Mouse (Mus musculus) c-Kit-positive CD71-positive TER-119-positive erythroid progenitor cells, embryonic 14.5 days (primary cell): ENCODE measurements around the gene Larp6.

ENCODE experiments used
- DNase-seq: peaks from one replicate; pipeline ENCODE4 v3.0.0-alpha.2; 2013; ENCODE audit warnings: low spot score

Larp6 gene

DNA sequence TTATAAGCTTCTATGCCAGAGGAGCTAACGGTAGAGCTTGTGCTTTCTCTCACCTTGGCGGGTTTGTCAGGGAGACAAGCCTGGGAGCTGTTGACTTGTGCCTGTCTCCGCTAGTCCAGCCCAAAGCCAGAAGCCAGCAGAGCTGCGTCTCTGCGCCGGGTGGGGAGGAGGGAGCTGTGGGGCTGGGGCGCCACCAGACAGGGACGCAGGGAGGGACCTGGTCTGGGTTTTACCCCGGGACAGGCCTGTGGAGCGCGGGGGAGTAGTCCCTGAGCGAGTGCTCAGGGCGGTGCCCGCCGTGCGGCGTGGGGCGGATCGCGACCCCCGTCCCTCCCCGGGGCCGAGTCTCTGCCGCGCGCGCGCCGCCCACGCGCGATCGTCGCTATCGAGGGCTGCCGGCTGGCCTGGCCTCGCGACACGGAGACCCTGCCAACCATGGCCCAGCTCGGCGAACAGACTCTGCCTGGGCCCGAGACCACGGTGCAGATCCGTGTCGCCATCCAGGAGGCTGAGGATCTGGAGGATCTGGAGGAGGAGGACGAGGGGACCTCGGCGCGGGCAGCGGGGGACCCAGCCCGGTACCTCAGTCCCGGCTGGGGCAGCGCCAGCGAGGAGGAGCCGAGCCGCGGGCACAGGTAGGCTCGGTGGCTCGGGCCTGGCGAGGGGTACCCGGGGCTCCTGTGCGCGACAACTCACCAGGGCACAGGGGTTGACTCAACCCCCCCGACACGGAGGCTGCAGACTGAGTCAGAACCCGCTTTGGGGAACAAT, at the start of gene Larp6:
Gene Larp6 (plus strand): TSS at position 219 of the 771 bp plus-strand sequence.
- DNase-seq = no peak

DNA sequence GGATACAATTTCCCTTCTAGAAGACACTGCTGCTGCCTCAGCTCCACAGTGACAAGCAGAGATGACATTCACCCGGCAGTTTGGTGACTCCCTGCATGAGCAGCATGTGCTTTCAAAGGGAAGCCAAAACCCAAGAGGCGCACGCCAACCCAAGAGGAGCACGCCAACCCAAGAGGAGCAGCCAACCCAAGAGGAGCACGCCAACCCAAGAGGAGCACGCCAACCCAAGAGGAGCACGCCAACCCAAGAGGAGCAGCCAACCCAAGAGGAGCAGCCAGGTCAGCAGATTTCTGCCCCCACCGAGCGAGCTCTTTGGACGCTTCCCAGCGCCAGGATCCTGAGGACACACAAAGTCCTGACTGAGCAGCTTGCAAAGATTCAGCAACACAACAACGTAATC, 48.4 kb upstream of the Larp6 start:
- no peak for DNase-seq

DNA sequence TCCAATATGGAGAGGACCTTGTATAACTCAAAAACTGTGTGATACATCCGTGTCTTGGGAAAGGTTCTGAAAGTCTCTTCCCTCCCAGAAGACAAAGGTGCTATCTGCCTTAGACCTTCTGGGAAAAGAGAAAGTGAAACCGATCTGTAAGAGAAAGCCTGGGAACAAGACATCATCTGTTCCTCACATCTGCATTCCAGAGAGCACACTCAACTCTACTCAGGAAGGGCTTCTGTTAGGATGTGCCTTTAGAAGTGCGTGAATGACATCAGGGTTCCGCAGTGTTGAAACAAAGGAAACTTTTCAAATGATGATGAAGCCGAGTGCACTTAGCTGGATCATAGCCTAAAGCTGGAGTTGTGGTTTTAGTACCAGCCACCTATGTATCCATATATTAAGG, 47.9 kb upstream of the Larp6 start:
- no peak for DNase-seq

DNA sequence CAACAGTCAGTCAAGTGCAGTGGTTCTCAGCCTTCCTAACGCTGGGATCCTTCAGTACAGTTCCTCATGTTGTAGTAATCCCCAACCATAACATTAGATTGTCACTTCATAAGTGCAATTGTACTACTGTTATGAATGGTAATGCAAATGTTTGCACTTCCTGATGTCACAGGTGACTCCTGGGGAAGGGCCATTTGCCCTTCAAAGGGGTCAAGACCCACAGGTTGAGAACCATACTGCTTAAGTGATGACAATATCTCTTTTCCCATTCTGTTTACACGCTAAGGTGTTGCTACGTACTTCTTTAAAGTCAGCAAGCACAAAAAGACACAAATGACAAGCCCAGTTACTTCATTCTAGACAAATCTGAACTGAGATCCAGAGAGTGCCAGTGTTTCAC, 47.3 kb upstream of the Larp6 start:
- no peak for DNase-seq

DNA sequence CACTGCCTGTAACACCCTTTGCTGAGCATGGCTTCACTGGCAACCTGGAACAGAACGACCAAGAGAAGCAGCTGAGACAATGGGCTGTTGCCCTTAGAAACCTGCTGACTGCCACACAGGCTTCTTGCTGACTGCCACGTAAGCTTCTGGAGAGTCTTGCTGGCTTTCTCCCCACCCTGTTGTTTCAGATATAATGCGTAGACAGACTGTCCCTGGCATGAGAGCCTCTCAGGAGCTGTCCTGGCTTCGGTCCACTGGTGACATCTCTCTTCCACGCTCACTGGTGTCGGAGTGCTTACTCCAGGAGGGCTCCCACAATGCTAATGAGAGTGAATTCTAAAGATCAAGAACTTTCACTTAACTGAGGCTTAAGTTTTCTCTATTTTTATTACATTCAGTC, 43.9 kb upstream of the Larp6 start:
- no peak for DNase-seq

DNA sequence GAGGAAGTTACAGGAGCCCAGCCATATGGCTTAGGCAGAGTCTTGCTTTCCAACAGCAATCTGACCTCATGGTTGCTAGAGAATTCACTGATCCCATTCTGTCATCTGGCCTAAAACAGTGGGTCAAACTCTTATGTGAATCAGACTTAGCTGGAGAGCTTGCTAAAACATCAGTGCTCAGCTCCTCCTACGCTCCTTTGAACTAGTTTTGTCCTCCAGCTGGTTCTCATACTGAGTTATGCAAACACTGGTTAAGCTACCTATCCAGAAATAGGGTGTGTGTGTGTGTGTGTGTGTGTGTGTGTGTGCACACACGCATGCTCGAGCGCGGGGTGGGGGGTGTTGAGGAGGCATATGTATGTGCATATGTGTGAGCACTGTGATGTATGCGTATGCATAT, 40.2 kb upstream of the Larp6 start:
- no peak for DNase-seq

DNA sequence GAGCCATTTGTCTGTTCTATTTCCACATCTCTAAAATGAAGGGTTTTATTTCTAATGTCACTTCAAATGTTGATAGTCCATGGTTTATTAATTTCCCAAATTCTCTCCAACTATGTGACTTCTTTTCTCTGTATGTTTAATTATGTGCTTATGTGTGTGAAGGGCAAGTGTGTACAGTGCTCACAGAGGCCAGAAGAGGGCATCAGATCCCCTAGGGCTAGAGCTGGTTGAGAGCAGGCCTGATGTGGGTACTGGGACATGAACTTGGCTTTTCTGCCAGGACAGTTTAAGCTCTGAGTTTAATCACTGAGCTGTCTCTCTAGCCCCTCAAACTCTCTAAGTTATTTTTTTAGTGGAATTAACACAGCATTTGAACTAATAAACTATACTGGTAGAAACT, 38.0 kb upstream of the Larp6 start:
- DNase-seq = no peak

DNA sequence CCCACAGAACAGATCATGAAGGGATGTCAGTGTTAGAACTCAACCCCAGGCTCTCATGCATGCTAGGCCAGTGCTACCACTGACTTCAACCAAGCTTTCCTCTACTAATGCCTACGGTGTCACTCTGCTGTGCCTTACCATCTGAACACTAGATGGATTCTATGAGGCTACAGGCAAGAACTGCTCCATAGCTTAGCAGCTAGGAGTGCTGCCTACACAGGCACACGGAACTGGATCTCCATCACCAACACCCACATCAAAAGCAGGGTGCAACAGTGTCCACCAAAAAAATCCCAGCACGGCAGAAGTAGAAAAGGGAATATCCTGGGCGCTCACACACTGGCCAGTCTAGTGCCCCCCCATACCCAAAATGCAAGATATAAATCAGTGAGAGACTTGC, 36.4 kb upstream of the Larp6 start:
- DNase-seq = no peak

DNA sequence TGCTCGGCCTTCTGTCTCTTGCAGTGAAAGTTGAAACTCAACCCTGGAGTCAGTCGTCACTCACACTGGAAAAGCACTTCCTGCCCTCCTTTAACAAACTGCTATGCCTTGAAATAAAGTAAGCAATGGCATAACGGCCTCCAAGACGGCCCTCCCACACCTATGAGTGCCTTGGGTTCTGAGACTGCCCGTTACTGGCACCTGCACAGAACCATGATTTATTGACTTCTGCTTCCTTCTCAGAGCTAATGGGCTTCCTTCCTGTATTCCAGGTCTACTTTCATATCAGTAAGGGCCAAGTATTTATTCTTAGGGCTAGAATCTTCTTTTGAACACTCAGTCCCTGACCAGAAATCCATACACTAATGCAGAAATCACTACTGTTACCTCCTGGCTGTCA, 33.9 kb upstream of the Larp6 start:
- no peak for DNase-seq

DNA sequence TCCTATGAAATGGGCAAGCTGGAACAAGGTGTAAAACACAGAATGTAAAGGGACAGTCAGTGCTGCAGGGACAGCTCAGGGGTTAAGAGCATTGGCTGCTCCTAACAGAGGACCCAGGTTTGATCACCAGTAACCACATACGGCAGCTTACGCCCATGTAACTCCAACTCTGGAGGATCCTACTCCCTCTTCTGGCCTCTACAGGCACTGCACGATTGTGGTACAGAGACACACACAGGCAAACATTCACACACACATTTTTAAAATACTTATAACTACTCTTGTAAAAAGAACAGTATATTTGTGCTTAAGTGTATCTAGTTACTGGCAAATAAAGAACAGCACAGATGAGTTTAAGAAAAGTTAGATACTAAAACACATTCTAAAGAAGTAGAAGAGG, 31.8 kb upstream of the Larp6 start:
- DNase-seq = no peak

DNA sequence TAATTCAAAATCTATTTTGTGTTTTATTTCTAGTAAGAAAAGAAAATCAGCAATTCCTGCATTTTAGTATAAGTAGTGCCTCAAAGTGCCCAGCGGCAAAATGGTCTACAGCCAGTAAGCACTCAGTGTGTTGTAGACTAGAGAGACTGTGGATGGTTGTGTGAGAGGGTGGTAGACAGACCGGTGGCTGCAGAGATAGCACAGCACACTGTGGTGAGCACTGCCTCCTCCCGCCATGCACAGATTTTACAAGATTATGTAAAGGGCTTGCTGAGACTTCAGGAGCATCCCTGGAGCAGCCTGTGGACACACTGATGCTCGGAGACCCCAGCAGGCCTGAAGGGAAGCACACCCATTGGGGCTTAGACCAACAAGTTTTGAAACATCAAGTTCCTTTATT, 30.0 kb upstream of the Larp6 start:
- no peak for DNase-seq

DNA sequence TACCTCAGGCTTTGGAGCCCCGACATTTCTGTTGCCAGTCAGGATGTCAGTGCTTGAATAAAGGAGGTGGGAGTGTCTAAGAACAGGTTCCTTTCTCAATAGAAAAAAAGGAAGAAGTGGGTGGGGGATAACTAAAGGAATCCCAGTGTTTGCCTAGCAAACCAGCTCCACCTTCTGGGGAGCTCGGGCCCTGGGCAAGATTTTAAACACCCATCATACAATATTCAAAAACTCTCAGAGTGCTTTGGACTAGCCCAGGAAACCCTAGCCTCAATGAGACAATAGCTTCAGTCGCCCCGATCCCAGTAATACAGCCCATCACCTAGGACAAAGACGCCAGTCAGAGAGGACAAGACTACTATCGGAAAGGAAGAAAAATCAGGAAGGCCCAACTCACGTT, 25.4 kb upstream of the Larp6 start:
- no peak for DNase-seq

DNA sequence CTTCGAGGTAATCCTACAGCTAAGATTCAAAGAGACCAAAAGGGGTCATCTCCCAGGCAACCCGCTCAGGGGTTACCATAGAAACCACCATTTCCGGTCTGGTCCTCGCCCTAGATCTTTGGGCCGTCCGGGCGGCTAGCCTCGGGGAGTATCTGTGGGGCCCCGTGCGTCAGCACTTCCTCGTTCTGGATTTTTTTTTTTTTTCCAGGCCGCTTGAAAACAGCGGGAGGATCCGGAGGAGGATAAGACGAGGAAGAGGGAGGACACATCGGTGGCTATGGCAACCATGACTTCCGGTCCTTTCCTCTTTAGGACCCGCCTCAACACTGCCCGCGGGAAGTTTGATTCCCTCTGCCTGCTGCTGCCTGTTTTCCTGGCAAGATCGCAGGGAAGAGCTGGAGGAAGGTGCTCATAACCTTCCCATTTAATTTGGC, 24.9 kb upstream of the Larp6 start, which contains the start of gene Lrrc49:
Gene Lrrc49 (minus strand): TSS at position 268 of the 434 bp plus-strand sequence.
- peak; percentile 69 for DNase-seq

DNA sequence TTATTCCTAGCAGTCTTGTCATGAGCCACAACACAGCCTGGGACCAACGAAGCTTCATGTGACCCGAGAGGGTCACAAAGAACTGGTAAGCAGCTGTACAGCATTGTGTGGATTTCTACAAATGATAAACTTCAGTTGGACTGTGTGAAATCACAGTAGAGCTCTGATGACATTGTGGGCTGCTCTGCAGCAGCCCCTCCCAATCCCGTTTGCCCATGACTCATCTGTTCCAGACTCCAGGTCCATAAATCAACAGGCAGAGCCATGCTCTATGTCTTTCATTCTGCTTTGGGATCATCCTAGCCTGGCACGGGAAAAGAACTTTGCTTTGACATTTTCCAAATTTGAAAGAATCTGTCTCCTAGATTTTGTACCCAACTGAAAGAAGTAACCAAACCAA, 20.2 kb upstream of the Larp6 start:
- no peak for DNase-seq

DNA sequence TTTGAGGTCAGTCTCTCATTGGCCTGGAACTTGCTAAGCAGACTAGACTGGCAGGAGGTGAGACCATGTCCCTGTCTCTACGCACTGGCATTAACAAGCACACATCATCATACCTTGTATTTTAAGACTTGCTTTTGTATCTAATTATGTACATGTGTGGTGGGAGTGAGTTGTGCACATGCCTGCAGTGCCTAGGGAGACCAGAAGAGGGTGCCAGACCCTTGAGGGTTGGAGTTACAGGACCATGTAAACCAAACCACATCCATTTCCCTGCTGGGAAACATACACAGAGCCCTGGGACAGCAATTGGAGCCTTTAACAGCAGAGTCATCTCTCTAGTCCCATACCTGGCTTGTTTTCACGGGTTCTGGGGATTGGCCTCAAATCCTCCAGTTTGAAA, 18.8 kb upstream of the Larp6 start:
- DNase-seq = no peak

DNA sequence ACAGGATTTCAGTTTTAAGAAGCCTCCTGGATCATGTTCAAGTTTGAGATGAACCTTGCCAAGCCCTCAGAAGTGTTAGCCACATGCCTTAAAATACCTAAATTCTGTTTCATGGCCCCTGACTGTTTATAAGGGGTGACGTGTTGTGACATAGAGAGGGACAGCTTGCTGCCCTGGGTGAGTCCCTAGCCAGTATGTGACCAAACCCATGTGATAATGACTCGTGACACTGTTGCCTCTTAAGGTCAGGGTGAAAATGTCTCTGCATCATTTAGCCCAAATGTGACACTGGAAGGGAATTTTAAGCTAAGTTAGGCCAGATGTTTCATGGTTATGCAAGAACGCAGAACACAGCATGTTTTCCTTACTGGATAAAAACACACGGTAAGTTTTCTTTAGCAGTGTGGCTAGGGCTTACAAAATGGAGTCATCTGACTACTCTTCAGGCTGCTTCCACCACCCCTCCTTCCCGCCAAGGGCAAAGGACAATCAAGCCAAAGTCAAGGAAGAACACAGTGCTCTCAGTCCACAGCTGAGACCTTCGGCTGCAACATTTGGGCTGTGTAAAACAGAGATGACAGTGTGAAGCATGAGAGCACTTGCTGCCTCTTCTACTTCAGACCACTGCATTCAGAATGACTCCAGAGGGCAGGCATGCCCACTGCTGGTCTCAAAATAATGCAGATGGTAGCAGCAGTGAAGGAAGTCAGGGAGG, 16.4 kb upstream of the Larp6 start:
- no peak for DNase-seq

DNA sequence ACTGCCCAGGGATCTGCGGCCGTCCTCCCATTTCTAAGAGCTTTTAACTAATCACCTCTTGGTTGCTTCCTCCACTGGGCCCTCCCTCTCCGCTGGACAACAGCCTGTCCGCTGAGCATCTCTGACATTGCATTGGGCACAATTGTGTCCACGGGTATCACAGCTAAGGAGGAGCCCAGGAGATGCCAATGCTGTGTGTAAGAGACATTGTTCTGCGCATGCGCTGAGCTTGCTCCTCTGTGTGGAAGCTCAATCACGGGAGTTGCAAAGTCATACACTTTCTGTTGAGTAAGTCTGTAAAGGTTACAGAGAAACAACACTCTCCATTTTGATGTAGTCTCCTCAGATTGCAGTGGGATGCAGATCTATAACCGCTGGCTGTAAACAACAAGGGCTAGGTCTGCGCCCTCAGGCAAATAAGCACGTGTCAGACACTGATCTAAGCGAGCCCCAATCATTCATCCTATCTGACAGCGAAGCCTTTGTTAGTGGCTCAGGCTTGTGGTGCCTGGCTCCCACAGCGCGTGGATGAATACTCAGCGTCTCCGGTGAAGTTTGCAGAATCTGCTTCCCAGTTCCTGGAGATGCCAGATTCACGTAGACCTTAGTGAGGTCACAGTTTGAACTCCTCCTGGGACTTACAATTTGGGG, 13.1 kb upstream of the Larp6 start:
- no peak for DNase-seq

DNA sequence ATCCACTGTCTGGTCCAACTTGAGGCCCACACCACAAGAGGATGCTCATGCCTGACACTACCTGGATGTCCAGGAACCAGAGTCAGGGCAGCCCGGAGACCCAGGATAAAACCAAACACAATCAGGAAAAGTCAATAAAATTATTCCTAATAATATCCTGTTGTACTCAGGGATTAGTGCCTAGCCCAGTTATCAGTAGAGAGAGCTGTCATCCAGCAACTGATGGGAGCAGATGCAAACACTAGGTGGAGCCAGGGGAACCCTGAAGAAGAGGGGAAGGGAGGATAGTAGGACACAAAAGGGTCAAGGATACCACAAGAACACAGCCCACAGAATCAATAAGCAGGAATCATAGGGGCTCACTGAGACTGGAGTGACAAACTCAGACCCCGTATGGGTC, 5.2 kb upstream of the Larp6 start:
- no peak for DNase-seq

DNA sequence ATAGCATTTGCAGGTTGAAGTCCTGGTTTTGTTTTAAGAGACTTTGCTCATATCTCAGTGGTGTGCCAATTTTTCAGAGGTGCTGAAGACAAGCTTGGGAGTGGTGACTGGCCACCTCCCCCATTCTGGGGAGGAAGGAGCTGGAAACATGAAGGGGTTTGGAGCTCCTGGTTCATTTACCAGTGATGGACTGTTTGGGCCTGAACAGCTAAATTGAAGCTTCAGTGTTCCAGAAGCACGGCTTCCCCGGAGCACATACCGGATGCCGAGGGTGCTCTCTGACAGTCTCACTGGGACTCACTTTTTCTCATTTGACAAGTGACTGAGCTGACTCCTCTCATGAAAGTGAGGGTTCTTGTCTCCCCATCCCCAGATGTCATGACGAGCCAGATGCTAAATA, 4.2 kb upstream of the Larp6 start:
- DNase-seq = no peak

DNA sequence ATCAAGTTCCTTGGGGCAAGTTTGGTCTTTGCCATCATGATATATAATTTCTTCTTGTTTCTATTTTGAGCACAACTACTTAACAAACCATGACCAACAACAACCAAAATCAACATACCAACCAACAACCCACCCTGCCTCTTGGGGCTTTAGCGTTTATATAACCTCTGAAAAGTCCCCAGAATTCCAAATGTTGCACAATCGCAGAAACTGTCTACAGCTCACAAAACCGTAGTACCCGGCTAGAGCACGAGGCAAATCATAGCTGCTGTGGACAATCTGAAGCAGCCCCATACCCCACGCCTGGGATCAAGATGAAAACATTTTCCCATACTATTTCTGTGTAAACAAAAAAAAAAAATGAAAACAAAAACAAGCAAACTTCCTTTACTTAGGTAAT, 3.1 kb upstream of the Larp6 start:
- no peak for DNase-seq

DNA sequence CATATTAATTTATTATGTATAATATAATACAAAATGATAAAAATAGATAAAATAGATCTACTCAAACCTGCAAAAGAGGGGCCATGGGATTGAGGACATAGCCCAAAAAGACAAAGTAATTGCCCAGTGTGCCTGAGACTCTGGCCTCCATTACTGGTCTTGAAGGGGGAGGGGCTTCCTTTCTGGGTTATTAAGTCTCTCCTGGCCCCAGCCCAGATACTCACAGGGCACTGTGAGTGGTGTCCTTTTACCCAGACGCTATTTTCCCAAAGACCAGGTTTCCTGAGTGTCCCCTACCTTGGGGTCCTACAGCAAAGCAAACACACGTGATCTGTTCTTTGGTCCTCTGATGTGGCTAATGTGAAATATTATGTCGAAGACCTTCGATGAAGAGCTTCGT, 778 bp upstream of the Larp6 start:
- no peak for DNase-seq

DNA sequence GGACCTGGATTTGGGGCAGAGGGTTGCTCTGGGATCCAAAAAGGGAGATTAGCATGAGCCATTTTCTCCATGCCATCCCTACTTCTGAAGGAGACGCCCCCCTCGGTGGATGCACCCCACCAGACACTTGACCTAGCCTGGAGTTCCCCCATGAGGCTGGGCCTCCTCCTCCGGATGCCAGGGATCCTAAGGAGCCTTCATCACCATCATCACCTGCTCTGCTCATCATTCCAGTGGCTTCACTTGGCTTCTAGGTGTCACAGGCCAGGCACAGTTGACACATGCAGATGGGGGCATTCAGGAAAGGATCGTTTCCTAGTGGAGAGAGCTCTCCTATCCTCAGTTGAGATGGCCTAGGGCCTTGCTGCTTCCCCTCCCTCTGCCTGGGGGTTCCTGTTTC, 827 bp downstream of the Larp6 start:
- DNase-seq = no peak

DNA sequence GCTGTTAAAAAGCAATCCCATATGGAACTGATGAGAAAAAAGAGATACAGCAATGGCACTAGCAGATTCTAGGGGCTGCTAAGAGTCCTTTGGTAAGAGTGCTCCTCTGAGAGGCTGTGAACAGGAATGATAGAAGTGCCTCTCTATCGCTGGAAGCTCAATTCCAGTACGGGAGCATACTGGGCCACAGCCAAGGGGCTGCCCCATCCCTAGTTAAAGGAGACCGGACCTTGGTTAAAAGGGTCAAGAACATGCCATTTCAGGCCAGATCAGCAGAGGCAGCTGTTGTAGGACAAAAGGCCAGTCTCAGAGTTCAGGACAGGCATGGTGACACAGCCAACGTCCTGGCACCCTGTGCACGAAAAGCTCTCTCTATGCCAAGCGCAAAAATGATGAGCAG, 1.4 kb downstream of the Larp6 start:
- no peak for DNase-seq
